Mouse (Mus musculus): ENCODE results near the gene Ptpn4. TPM values are rescaled to one million over a fixed set of nuclear protein-coding genes. Genes with fewer than 3 reads are reported as not detected.

Gene Ptpn4
- polyA plus RNA-seq, 1 experiment, result 1.0 TPM

- Histone ChIP-seq H3K79me3 (ENCODE audit: low read depth) (no peaks in the 10 kb centered on the region), H3K36me3 (ENCODE audit: control insufficient read depth, insufficient read depth) (no peaks in the 10 kb centered on the region), H3ac (ENCODE audit: control insufficient read depth, insufficient read length, low read depth) (no peak overlapping the region), H3K27me3 (ENCODE audit: control insufficient read depth, insufficient read depth, insufficient read length) (no peaks in the 10 kb centered on the region), H3K4me3 (ENCODE audit: insufficient read depth, poor library complexity, severe bottlenecking) (no peak overlapping the region), H3K79me2 (ENCODE audit: control insufficient read depth, insufficient read depth) (no peaks in the 10 kb centered on the region)
- no peak for TF ChIP-seq FOSL1 (IDR thresholded peaks at IDR 0.05; ENCODE audit: insufficient read depth, low read length, poor library complexity, severe bottlenecking)
- no peak for TF ChIP-seq MAX (IDR thresholded peaks at IDR 0.05)
- TF ChIP-seq CTCF (IDR thresholded peaks at IDR 0.05; ENCODE audit: control insufficient read depth, insufficient read depth, insufficient read length), result no peak
- no peak for TF ChIP-seq MYOG (IDR thresholded peaks at IDR 0.05; ENCODE audit: control insufficient read depth, extremely low read depth, insufficient read length)
- no peak for TF ChIP-seq CEBPB (IDR thresholded peaks at IDR 0.05; ENCODE audit: low read depth)
- TF ChIP-seq MYOD1 (IDR thresholded peaks at IDR 0.05; ENCODE audit: control insufficient read depth, insufficient read length, low read depth), result no peak
- TF ChIP-seq USF1 (IDR thresholded peaks at IDR 0.05; ENCODE audit: low read depth), result no peak
Measured at GRCm38 (mm10) chr1:119641090-119641812, 196.2 kb downstream of the Ptpn4 start.

- Histone ChIP-seq H3K79me2 (ENCODE audit: control insufficient read depth, insufficient read depth) (no peaks in the 10 kb centered on the region), H3K36me3 (ENCODE audit: control insufficient read depth, insufficient read depth) (no peaks in the 10 kb centered on the region), H3K4me3 (ENCODE audit: insufficient read depth, poor library complexity, severe bottlenecking) (no peak overlapping the region), H3ac (ENCODE audit: control insufficient read depth, insufficient read length, low read depth) (no peak overlapping the region), H3K79me3 (ENCODE audit: low read depth) (no peaks in the 10 kb centered on the region), H3K27me3 (ENCODE audit: control insufficient read depth, insufficient read depth, insufficient read length) (no peaks in the 10 kb centered on the region)
- no peak for TF ChIP-seq USF1 (IDR thresholded peaks at IDR 0.05; ENCODE audit: low read depth)
- TF ChIP-seq FOSL1 (IDR thresholded peaks at IDR 0.05; ENCODE audit: insufficient read depth, low read length, poor library complexity, severe bottlenecking), result no peak
- no peak for TF ChIP-seq MYOG (IDR thresholded peaks at IDR 0.05; ENCODE audit: control insufficient read depth, extremely low read depth, insufficient read length)
- no peak for TF ChIP-seq MYOD1 (IDR thresholded peaks at IDR 0.05; ENCODE audit: control insufficient read depth, insufficient read length, low read depth)
- no peak for TF ChIP-seq MAX (IDR thresholded peaks at IDR 0.05)
- no peak for TF ChIP-seq CEBPB (IDR thresholded peaks at IDR 0.05; ENCODE audit: low read depth)
- TF ChIP-seq CTCF (IDR thresholded peaks at IDR 0.05; ENCODE audit: control insufficient read depth, insufficient read depth, insufficient read length), result no peak
Measured at GRCm38 (mm10) chr1:119640006-119640405, 197.4 kb downstream of the Ptpn4 start.

- no peaks in the 10 kb centered on the region for H3K36me3 ChIP-seq (ENCODE audit: control insufficient read depth, insufficient read depth)
- no peaks in the 10 kb centered on the region for H3K79me2 ChIP-seq (ENCODE audit: control insufficient read depth, insufficient read depth)
- no peaks in the 10 kb centered on the region for H3K79me3 ChIP-seq (ENCODE audit: low read depth)
- no peaks in the 10 kb centered on the region for H3K27me3 ChIP-seq (ENCODE audit: control insufficient read depth, insufficient read depth, insufficient read length)
- TF ChIP-seq USF1 (IDR thresholded peaks at IDR 0.05; ENCODE audit: low read depth) (no peak), MAX (IDR thresholded peaks at IDR 0.05) (no peak), MYOD1 (IDR thresholded peaks at IDR 0.05; ENCODE audit: control insufficient read depth, insufficient read length, low read depth) (no peak), CEBPB (IDR thresholded peaks at IDR 0.05; ENCODE audit: low read depth) (no peak), MYOG (IDR thresholded peaks at IDR 0.05; ENCODE audit: control insufficient read depth, extremely low read depth, insufficient read length) (no peak), FOSL1 (IDR thresholded peaks at IDR 0.05; ENCODE audit: insufficient read depth, low read length, poor library complexity, severe bottlenecking) (no peak), CTCF (IDR thresholded peaks at IDR 0.05; ENCODE audit: control insufficient read depth, insufficient read depth, insufficient read length) (no peak)
- no peak overlapping the region for H3K4me3 ChIP-seq (ENCODE audit: insufficient read depth, poor library complexity, severe bottlenecking)
- no peak overlapping the region for H3ac ChIP-seq (ENCODE audit: control insufficient read depth, insufficient read length, low read depth)
Measured at GRCm38 (mm10) chr1:119637188-119638023, 200.0 kb downstream of the Ptpn4 start.

GRCm38 (mm10) chr1:119634746-119635145, 202.7 kb downstream of the Ptpn4 start:
- Histone ChIP-seq H3K36me3 (ENCODE audit: control insufficient read depth, insufficient read depth) (no peaks in the 10 kb centered on the region), H3ac (ENCODE audit: control insufficient read depth, insufficient read length, low read depth) (no peak overlapping the region), H3K4me3 (ENCODE audit: insufficient read depth, poor library complexity, severe bottlenecking) (no peak overlapping the region), H3K27me3 (ENCODE audit: control insufficient read depth, insufficient read depth, insufficient read length) (no peaks in the 10 kb centered on the region), H3K79me3 (ENCODE audit: low read depth) (no peaks in the 10 kb centered on the region), H3K79me2 (ENCODE audit: control insufficient read depth, insufficient read depth) (no peaks in the 10 kb centered on the region)
- no peak for TF ChIP-seq MAX (IDR thresholded peaks at IDR 0.05)
- TF ChIP-seq MYOD1 (IDR thresholded peaks at IDR 0.05; ENCODE audit: control insufficient read depth, insufficient read length, low read depth), result no peak
- TF ChIP-seq CEBPB (IDR thresholded peaks at IDR 0.05; ENCODE audit: low read depth), result no peak
- TF ChIP-seq MYOG (IDR thresholded peaks at IDR 0.05; ENCODE audit: control insufficient read depth, extremely low read depth, insufficient read length), result no peak
- TF ChIP-seq USF1 (IDR thresholded peaks at IDR 0.05; ENCODE audit: low read depth), result no peak
- no peak for TF ChIP-seq FOSL1 (IDR thresholded peaks at IDR 0.05; ENCODE audit: insufficient read depth, low read length, poor library complexity, severe bottlenecking)
- TF ChIP-seq CTCF (IDR thresholded peaks at IDR 0.05; ENCODE audit: control insufficient read depth, insufficient read depth, insufficient read length), result no peak

GRCm38 (mm10) chr1:119630428-119630827, 207.0 kb downstream of the Ptpn4 start:
- no peaks in the 10 kb centered on the region for H3K79me3 ChIP-seq (ENCODE audit: low read depth)
- H3K79me2 ChIP-seq (ENCODE audit: control insufficient read depth, insufficient read depth), result no peaks in the 10 kb centered on the region
- H3K36me3 ChIP-seq (ENCODE audit: control insufficient read depth, insufficient read depth), result no peaks in the 10 kb centered on the region
- H3ac ChIP-seq (ENCODE audit: control insufficient read depth, insufficient read length, low read depth), result no peak overlapping the region
- no peaks in the 10 kb centered on the region for H3K27me3 ChIP-seq (ENCODE audit: control insufficient read depth, insufficient read depth, insufficient read length)
- TF ChIP-seq MYOG (IDR thresholded peaks at IDR 0.05; ENCODE audit: control insufficient read depth, extremely low read depth, insufficient read length), result no peak
- TF ChIP-seq CTCF (IDR thresholded peaks at IDR 0.05; ENCODE audit: control insufficient read depth, insufficient read depth, insufficient read length), result no peak
- TF ChIP-seq USF1 (IDR thresholded peaks at IDR 0.05; ENCODE audit: low read depth), result no peak
- TF ChIP-seq MAX (IDR thresholded peaks at IDR 0.05), result no peak
- no peak for TF ChIP-seq MYOD1 (IDR thresholded peaks at IDR 0.05; ENCODE audit: control insufficient read depth, insufficient read length, low read depth)
- no peak for TF ChIP-seq FOSL1 (IDR thresholded peaks at IDR 0.05; ENCODE audit: insufficient read depth, low read length, poor library complexity, severe bottlenecking)
- no peak for TF ChIP-seq CEBPB (IDR thresholded peaks at IDR 0.05; ENCODE audit: low read depth)
- H3K4me3 ChIP-seq (ENCODE audit: insufficient read depth, poor library complexity, severe bottlenecking), result no peak overlapping the region

All from C2C12 (cell line).